Mouse (Mus musculus): ENCODE results near the gene Epo.

The Epo gene

DNA sequence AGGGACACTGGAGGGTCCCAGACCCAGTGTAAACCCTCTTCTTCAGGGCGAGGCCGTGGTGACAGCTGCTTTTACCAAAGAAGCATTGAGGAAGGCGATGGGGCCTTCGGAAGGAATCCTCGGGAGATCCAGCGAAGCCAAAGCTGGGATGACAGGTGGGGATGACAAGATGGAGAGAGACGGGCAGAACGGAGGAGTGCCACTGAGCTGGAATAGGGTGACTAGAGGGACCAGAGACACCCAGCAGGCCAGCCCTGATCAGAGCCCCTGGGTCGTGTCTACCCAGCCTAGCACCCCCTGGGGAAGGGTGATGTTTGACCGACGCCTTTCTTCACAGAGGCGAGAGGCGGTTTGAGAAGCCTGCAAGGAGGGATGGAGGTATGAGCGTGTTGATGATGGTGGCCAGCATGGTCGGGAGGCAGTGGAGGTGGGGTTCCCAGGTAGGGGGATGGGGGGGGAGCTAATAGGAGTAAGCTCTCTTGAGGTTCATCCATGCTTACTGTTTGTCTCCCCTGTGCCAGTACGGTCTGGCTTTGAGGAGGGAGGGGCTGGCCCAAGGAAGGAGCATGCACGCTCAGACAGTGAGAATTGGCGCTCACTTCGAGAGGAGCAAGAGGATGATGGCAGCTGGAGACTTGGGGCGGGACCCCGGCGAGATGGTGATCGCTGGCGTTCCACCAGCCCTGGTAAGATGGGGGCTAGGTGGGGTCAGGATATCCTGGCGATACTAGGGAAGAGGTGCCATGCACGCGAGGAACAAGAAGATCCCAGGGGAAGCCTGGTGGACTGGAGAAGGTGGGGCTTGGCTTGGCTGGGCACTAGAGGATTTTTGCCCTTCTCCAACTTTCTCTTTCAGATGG lies 13.1 kb downstream of the Epo start:
- DNase-seq (ENCODE audit: low read depth, low spot score), result no peak

DNA sequence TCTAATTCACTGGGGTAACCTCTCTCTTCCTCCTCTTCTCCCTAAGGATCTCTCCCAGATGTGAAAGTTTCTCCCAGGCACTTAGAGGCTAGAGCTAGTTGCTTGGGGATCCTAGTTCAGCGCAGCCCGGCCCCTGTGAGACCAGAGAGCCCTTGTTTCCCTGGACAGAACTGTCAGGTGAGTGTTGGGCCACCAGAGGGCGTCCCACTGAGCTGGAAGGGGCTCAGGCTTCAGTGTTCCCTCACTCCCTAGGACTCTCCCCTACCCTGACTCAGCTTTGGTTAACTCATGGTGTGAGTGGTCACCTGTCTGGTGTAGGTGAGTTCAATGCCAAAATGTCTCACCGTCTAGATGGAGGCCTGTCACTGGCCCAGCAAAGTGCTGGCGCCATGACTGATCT lies 14.6 kb downstream of the Epo start, which contains the start of gene Gigyf1:
Gene Gigyf1, plus strand, starts transcription at position 113 of the 400 bp plus-strand sequence.
- DNase-seq (ENCODE audit: low read depth, low spot score), result no peak

DNA sequence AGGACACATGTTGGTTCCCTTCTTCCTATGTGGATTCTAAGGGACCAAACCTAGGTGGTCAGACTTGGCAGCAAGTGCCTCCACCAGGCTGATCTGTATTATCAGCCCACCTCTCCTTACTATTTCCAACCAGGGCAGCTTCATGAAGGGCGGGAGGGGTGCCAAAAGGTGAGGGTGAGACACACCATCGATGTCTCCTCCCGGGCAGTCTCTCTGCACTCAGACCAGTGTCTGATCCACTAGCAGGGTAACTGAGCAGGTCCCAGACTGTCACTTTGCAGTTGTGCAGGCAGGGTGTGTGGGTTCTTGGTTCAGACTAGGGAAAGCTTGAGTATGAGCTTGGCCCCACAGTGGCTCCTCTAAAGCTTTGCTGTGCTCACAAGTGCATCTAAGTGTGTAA lies 18.2 kb downstream of the Epo start:
- DNase-seq (ENCODE audit: low read depth, low spot score), result no peak

GRCm38 (mm10) chr5:137513951-137514721 lies 18.9 kb downstream of the Epo start:
- DNase-seq (ENCODE audit: low read depth, low spot score), result no peak

DNA sequence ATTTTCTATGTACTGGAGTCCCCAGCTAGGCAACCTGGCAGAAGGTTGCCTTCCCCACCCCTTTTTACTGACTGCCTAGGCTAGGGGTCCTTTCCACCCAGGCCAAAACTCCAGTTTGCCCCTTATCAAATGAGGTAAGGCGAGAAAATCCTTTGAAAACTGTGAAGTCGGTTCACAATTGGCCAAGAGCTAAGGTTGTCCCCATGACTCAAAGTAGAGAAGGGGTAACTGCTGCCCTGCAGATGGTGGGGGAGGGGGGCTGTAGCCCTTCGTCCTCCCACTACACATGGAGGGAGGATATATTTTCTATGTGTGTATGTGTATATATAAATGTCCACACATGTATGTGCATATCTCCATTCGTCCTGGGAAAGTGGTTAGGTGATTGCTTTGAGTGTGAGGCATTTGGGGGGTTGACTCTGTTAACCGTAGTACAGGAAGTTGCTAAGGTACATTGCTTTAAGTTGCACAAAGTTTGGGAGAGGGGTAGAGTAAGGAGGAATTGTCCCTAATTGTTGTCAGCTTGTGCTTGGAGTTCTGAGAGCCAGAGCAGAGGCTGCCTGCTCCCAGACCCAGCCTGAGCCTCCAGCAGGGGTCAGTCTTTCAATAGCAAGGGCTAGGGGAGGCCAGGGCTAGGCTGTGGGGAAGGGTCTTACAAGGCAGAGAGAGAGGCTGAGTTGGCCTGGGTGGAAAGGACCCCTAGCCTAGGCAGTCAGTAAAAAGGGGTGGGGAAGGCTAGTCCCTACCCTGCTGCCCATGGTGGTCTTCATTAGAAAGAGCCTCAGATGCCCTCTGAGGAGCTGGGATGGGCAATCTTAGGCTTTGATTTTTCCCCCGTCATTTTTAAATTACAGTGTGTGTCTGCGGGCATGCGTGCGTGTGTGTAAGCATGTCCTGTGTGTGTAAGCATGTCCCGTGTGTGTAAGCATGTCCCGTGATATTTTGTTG lies 19.9 kb downstream of the Epo start:
- DNase-seq (ENCODE audit: low read depth, low spot score), result no peak

- no peak for DNase-seq (ENCODE audit: low read depth, low spot score)
These were observed 21.3 kb downstream of the Epo start for GRCm38 (mm10) chr5:137511706-137512105.

DNA sequence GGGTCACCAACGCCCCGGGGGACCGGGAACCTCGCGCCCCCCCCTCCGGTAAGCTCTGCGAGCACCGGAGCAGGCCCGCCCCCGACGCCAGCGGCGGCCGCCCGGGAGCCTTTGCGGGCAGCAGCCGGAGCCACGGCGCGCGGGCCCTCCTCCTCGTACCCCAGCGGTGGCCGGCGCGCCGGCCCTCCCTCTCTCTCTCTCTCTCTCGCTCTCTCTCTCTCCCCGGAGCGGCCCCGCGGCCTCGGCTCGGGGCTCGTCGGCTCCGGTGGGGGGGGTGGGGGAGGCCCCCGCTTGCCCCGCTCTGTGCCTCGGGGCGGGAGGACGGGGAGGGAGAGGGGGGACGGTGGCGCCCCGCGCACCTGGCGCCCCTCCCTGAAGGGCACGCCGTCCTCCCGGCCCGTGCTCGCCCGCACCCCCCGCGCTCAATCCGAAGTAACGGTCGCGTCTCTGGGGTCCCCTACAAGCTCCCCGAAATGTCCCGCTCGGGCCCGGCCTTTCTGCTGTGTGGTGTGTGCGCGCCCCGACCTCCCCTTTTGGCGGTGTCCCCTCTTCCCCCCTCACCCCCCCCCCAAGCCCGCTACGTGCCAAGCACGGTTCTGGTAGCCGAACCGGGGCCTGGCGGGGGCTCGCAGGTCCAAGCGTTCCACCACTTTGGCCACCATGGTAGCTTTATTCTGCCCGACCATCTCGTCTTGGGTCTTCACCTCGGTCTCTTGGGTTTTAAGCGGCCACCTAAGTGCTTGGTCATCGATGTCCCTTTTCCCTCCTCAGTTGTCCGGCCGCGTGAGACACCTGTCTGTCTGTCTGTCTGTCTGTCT lies 22.3 kb downstream of the Epo start:
- no peak for DNase-seq (ENCODE audit: low read depth, low spot score)

DNA sequence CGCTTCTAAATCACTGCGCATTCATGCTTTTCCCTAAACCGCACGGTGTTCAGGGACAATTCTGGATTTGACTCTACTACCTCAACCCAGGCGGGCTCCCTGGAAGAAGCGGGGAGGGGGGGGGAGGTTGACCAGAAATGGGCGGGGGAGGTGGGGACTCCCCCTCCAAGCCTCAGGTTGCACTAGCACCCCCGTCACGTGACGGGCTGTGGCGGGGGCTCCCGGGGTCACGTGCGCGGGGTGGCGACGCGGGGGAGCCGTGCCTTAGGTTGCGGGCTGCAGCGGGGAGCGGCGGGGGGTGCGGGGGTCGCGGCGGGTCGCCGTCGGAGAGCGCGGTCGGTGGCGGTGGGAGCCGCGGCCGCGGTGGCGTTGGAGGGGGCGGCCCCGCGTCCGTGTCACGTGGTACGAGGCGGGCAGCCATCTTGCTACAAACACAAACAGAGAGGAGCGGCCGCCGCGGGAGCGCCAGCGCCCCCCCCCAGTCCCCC lies 23.0 kb downstream of the Epo start:
- DNase-seq (ENCODE audit: low read depth, low spot score), result no peak

GRCm38 (mm10) chr5:137504041-137504440 lies 29.0 kb downstream of the Epo start:
- DNase-seq (ENCODE audit: low read depth, low spot score), result no peak

- DNase-seq (ENCODE audit: low read depth, low spot score), result peak; percentile 71
These were observed 30.4 kb downstream of the Epo start for GRCm38 (mm10) chr5:137502667-137503110.

GRCm38 (mm10) chr5:137501709-137502666 lies 31.1 kb downstream of the Epo start, which contains the start of gene Pop7:
TSS of gene Pop7 (minus strand) at chr5:137502518.
- peak; percentile 98 for DNase-seq (ENCODE audit: low read depth, low spot score)

DNA sequence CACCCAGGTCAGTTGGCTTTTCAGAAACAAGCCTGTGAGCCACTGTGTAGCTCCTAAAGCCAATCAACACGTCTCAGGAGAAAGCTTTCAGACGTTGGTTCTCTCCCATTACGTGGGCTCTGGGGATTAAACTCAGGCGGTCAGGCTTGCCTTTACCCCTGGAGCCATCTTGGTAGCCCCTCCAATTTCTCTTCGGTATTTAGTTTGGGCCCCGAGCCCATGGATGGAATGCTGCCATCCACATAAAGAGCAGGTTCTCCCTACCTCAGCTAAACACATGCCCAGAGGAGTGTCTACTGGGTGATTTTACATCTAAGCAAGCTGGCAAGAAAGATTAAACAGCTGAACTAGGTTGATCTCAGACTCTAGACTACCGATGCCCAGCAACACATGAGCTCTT lies 32.9 kb downstream of the Epo start:
- no peak for DNase-seq (ENCODE audit: low read depth, low spot score)

GRCm38 (mm10) chr5:137493831-137494230 lies 39.2 kb downstream of the Epo start:
- no peak for DNase-seq (ENCODE audit: low read depth, low spot score)

- no peak for DNase-seq (ENCODE audit: low read depth, low spot score)
These were observed 41.5 kb downstream of the Epo start for GRCm38 (mm10) chr5:137491559-137491958.

- DNase-seq (ENCODE audit: low read depth, low spot score), result peak; percentile 38
These were observed 45.4 kb downstream of the Epo start for GRCm38 (mm10) chr5:137487616-137488015.

DNA sequence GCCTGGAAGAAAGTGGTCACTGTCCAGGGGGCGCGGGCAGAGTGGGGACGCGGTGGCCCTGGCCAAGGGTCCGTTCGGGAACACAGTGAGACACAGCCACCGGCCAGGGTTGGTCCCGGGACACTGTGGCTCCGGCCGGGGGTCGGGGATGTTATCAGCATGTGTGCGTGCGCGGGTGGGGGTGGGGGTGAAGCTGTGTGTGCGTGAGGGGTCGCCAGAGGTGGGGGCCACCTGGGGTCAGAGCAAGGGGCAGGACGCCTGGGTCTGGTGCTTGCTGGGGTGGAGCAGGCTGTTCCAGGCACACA lies 47.2 kb downstream of the Epo start:
- no peak for DNase-seq (ENCODE audit: low read depth, low spot score)

DNA sequence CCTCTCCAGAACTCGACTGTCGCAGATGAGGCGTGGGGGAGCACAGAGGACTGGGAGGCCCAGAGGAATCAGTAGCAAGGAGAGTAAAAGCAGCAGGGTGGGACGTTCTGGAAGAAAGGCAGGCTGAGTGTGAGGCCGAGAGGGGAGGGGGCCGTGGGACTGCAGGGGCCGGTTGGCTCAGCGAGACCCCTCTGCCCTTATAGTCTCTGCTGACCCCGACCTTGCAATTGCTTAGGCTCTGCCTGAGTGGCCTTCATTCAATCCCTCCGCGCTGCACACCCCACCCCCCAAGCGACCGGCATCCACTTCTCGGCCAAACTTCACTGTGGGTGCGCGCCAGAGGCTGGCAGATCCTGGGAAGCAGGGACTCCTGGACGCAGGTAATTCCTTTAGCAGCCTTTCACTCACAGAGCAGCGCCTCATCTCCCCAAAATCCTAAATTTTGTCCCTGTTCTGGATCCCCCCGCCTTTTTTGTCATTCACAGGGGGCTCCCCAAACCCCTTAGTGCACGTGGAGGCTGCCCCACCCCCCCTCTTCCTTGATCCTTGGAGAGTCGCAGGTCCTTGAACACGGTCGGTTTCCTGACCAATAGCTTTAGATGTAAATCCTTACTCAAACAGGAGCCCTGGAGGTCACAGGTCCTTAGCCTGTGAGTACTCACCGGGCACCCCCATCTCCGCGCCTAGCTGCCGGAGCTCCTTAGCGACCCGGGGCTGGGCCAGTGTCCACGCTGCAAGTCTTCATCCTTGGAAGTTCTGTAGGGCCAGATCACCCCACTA lies 47.8 kb downstream of the Epo start:
- DNase-seq (ENCODE audit: low read depth, low spot score), result no peak

- no peak for DNase-seq (ENCODE audit: low read depth, low spot score)
These were observed 51.1 kb downstream of the Epo start for GRCm38 (mm10) chr5:137481897-137482296.

DNA sequence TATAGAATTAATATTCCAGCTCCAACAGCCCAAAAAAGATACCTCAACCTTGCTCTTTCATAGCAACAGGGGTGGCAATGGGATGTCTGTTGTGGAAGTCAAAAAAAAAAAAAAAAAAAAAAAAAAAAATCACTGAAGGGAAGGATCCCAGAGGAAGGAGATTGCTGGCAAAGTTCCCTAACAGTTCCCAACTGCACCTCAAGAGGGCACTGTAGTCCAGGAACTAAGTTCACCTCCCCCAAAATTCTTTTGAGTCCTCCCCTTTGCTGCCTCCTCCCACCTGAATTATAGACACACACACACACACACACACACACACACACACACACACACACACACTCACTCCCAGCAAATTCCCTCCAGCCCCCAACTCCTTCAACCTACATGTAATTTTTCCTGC lies 51.9 kb downstream of the Epo start:
- peak; percentile 24 for DNase-seq (ENCODE audit: low read depth, low spot score)

Data from WW6 (cell line).